Mouse (Mus musculus) liver (tissue): ENCODE measurements around the gene Ltb4r1.
A peak's percentile ranks its signal among the peaks of the same experiment; 100 is the strongest.

ENCODE experiments used
- DNase-seq: peaks from one replicate; pipeline ENCODE4 v3.0.0-alpha.2; 2020; ENCODE audit warnings: mixed read lengths

The Ltb4r1 gene

GRCm38 (mm10) chr14:55765696-55766095 is at the start of gene Ltb4r1:
Gene Ltb4r1 (plus strand): TSS chr14:55765962.
- no peak for DNase-seq

- DNase-seq = no peak
Observed at GRCm38 (mm10) chr14:55716271-55716670, 49.5 kb upstream of the Ltb4r1 start.

GRCm38 (mm10) chr14:55716884-55717283 is 48.9 kb upstream of the Ltb4r1 start:
- no peak for DNase-seq

- DNase-seq = no peak
Observed at GRCm38 (mm10) chr14:55719737-55720136, 46.0 kb upstream of the Ltb4r1 start.

- no peak for DNase-seq
Observed at GRCm38 (mm10) chr14:55720666-55721065, 45.1 kb upstream of the Ltb4r1 start.

GRCm38 (mm10) chr14:55721076-55721475 is 44.7 kb upstream of the Ltb4r1 start:
- DNase-seq = no peak

DNA sequence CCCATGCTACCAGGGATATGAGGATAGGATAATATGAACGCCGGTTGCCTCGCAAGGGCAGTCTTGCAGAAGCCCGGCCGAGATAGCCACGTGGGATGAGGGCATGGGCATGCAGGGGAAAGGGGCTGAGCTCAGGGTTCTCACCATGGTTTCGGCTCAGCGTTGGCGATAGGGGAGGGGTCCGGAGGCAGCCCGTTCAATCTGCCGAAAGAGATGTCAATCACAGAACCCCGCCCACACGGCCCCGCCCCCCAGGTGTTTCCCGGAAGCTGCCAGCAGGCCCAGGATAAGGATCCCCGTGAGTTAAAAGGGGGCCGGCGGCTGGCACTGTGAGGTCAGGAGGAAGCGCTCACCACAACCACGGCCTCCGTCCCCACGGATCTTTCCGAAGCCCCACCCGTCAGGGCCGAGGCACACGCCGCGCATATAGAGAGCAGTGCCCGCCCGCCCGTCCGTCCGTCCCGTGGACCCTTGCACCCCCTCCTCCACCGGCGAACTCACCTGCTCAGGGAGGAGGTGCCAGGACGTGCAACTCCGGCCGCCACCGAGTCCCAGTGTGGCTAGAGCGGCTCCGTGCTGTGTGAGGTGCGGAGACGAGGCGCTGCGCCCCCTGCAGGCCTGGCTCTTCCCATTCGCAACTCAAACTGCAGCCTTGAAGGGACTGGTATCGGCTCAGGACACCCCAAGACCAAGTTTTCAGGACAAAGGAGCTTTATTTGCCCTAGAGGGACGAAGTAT is 43.9 kb upstream of the Ltb4r1 start, which contains the start of gene Rabggta:
Gene Rabggta, minus strand, starts transcription at position 564 of the 738 bp plus-strand sequence.
- peak; percentile 95 for DNase-seq

DNA sequence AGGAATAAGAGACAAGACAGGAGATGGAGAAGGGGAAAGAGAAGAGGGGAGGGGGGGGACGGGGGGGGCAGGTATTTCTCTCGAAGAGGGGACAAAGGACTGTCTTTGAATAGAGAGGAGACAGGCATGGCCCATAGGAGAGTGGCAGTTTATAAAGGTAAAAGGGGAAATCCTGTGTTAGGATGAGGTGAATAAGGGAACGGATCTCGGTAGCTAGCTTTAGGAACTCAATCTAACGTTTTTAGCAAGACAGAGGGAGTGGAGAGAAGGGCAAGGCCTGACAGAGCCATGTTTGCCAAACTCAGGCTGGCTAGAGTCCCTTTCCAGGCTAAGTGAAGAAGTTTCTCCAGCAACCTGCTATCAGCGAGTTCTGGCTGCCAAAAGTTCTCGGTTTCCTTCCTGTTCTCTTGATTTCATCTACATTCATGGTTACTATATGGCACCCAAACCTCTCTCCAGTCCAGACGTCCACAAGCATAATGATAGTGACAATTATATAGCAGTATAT is 43.3 kb upstream of the Ltb4r1 start:
- DNase-seq = no peak

- peak; percentile 40 for DNase-seq
Observed at GRCm38 (mm10) chr14:55723433-55723832, 42.3 kb upstream of the Ltb4r1 start.

DNA sequence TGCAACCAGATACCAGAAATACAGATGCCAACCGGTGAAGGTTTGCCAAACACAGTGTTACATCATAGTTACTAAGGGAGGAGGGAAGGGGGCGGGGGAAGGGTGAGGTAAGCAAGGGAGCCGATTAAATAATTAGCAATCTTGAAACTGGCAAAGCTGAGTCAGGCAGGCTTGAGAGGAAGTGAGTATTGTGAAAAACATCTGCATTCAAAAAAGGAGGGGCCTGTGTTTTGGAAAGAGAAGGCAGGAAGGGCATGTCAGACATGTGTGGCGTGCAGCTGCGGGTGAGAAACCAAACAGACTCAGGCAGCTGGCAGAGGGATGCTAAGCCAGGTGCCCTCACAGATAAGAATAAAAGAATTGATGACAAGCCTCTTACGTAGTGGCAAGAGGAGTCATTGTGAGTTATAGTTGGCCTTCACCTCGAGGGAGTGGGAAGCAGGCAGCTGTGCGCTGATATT is 41.3 kb upstream of the Ltb4r1 start:
- peak; percentile 23 for DNase-seq

GRCm38 (mm10) chr14:55726261-55726660 is 39.5 kb upstream of the Ltb4r1 start:
- DNase-seq = no peak

- DNase-seq = no peak
Observed at GRCm38 (mm10) chr14:55727889-55728685, 37.7 kb upstream of the Ltb4r1 start.

DNA sequence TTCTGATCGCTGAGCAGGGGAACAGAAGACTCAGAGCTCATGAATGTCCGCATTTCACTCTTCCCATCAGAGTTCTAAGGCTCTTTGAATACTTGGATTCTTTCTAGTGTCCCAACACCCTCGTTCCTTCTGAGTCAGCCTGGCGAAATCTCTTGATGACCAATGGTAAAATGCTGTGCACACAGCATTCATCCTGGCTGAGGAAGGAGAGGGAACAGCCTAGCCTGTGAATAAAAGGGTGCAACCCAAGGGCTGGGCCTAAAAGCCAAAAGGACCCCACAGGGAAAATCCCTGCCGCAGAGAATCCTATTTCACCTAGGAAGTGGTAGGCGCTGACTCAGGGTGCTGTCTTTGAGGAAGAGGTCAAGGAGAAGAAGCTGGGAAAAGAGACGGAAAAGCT is 35.6 kb upstream of the Ltb4r1 start:
- DNase-seq = no peak

DNA sequence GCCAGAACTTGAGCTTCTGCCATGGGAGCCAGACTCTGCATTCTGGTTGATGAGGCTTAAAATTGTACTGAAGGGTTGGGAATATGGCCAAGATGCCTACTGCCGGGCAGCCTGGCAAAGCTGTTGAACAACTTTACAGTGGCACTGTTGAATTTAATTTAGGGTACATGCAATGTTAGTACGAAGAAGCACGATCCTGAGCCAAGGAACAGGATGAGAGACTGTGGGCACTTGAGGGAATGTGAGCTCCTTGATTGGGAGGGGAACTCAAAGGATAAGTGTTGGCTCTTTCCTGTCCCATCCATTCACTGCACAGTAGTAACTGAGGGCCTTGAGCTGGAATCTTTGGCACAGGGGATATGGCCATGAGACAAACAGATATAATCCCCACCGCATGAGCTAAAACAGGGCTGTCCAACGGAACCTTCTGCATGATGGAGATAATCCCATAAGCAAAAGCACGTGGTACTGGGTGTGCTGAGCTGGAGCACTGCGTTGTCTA is 35.2 kb upstream of the Ltb4r1 start:
- no peak for DNase-seq

DNA sequence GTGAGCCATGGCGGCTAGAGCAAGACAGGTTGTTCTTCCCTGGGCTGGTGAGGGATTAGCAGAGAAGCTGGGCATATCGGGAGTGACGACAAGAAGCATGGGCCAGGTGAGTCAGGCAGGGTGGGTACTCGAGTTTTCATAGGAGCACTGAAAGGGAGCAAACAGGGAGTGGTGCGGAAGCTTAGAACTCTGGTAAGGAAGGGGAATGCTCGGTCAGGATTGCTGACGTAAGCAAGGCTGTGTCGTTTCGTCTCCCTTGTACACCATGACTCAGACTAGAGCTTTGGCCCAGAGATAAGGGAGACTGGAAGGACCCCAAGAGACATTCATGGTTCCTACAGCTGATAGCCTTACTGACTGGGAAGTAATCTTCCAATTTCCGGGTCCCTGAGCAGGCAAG is 31.9 kb upstream of the Ltb4r1 start:
- DNase-seq = no peak

DNA sequence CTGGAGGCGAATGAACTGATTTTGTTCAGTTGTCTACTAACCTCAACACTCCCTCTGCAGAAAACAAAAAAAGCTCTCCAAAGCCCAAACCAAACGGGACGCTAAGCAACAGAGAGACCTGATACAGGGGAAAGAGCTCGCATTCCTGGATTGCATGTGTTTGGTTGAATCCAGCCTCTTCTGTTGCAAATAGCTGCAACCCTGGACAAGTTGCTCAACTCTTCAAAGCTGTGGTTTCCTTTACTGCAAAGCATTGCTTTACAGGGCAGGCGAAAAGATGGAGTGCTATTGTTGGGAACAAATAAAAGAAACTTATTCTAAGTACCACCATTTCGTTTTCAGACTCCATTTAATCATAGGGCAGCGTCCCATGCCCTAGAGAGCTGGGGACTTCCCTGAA is 30.9 kb upstream of the Ltb4r1 start:
- no peak for DNase-seq

GRCm38 (mm10) chr14:55735334-55735733 is 30.4 kb upstream of the Ltb4r1 start:
- DNase-seq = no peak

DNA sequence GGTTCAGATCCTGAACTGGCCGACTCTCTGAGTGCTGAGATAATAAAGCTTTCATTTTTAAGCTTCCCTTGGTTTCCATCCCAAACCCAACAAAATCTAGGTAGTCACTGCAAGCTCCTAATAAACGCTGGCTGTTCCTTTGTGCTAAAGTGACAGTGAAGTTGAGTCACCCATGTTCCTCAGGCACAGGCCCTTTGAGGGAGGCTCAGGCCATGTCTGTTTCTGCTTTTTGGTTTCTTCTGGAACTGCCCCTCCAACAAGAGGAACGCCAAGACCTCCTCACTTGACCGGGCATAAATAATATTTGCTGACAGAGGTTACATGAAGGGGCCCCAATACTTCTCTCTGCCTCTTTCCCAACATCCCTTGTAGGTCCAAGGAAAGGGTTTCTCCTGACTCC is 30.0 kb upstream of the Ltb4r1 start:
- no peak for DNase-seq

GRCm38 (mm10) chr14:55737086-55737687 is 28.6 kb upstream of the Ltb4r1 start:
- DNase-seq = no peak

GRCm38 (mm10) chr14:55743711-55744110 is 22.1 kb upstream of the Ltb4r1 start:
- peak; percentile 86 for DNase-seq

- DNase-seq = peak; percentile 94
Observed at GRCm38 (mm10) chr14:55745180-55745860, 20.4 kb upstream of the Ltb4r1 start, which contains the start of the genes Dhrs1 and Nop9. Gene Dhrs1 (minus strand): TSS chr14:55745690. Gene Nop9 (plus strand): TSS chr14:55745693.

GRCm38 (mm10) chr14:55745861-55746237 is 19.9 kb upstream of the Ltb4r1 start:
- no peak for DNase-seq
